In genomic region chr1:135889461-135890185, GRCm38 (mm10) we compare ENCODE assay signal across 29 mouse cellular contexts. TPM values are rescaled to one million over a fixed set of nuclear protein-coding genes. Genes with fewer than 3 reads are reported as not detected.
DNase-seq lines count a peak whose midpoint lies in the region; ATAC-seq and TF ChIP-seq lines count a peak whose summit lies in the region.
"Had no signal": no experiment of that assay in that cellular context is flagged by ENCODE, and none has a peak within 500 bp of the region (broad histone marks: within the 10 kb centered on the region; RNA-seq: fewer than 3 reads in every experiment).

No protein-coding gene starts in this region.

- TF ChIP-seq POLR2A in heart, adult 2 months (IDR thresholded peaks at IDR 0.05; ENCODE audit: insufficient read depth, low read depth, low read length), result no peak

- no peaks in the 10 kb centered on the region for H3K79me2 ChIP-seq in heart, adult 2 months (replicated peaks; ENCODE audit: control insufficient read depth, insufficient read depth, low read length)

- H3K4me1 ChIP-seq in heart, postnatal 0 days (ENCODE audit: control insufficient read depth, insufficient read depth), result no peaks in the 10 kb centered on the region
- no peaks in the 10 kb centered on the region for H3K4me1 ChIP-seq in heart, adult 2 months (ENCODE audit: control insufficient read depth, insufficient read depth, low read length)
- no peaks in the 10 kb centered on the region for H3K4me1 ChIP-seq in midbrain, postnatal 0 days (ENCODE audit: insufficient read depth, low read length)
- H3K4me1 ChIP-seq in midbrain, embryonic 14.5 days (ENCODE audit: control insufficient read depth, insufficient read depth, low read length), result no peaks in the 10 kb centered on the region
- no peaks in the 10 kb centered on the region for H3K4me1 ChIP-seq in stomach, postnatal 0 days (replicated peaks; ENCODE audit: control insufficient read depth, insufficient read depth)
- H3K4me1 ChIP-seq: embryonic facial prominence, embryonic 12.5 days had no signal

- H3K9ac ChIP-seq in heart, postnatal 0 days (replicated peaks; ENCODE audit: low read depth, low read length), result no peak overlapping the region
- H3K9ac ChIP-seq in heart, adult 2 months (ENCODE audit: low read depth, low read length), result no peak overlapping the region
- H3K9ac ChIP-seq in midbrain, postnatal 0 days (replicated peaks; ENCODE audit: low read length, poor library complexity, severe bottlenecking), result no peak overlapping the region
- H3K9ac ChIP-seq in midbrain, embryonic 14.5 days (replicated peaks; ENCODE audit: low read length), result no peak overlapping the region
- H3K9ac ChIP-seq in stomach, postnatal 0 days (ENCODE audit: low read length), result no peak overlapping the region
- H3K9ac ChIP-seq: embryonic facial prominence, embryonic 12.5 days; embryonic facial prominence, embryonic 15.5 days; forebrain, postnatal 0 days; heart, embryonic 13.5 days; hindbrain, embryonic 14.5 days had no signal

- no peak overlapping the region for H3K4me3 ChIP-seq in heart, postnatal 0 days (ENCODE audit: low read depth, low read length)
- H3K4me3 ChIP-seq in heart, adult 2 months, result no peak overlapping the region
- H3K4me3 ChIP-seq in midbrain, postnatal 0 days (ENCODE audit: low read depth, low read length), result no peak overlapping the region
- H3K4me3 ChIP-seq in midbrain, embryonic 14.5 days (replicated peaks; ENCODE audit: low read depth, low read length), result no peak overlapping the region
- no peak overlapping the region for H3K4me3 ChIP-seq in stomach, postnatal 0 days (ENCODE audit: low read depth, low read length)
- H3K4me3 ChIP-seq: embryonic facial prominence, embryonic 12.5 days; embryonic facial prominence, embryonic 15.5 days; gastrocnemius, adult 2 months; heart, embryonic 10.5 days; heart, embryonic 13.5 days; hindbrain, embryonic 10.5 days had no signal

- no peaks in the 10 kb centered on the region for H3K36me3 ChIP-seq in heart, postnatal 0 days (replicated peaks; ENCODE audit: control insufficient read depth, insufficient read depth, low read length)
- no peaks in the 10 kb centered on the region for H3K36me3 ChIP-seq in heart, adult 2 months (ENCODE audit: control insufficient read depth, insufficient read depth, low read length)
- H3K36me3 ChIP-seq in midbrain, postnatal 0 days (ENCODE audit: insufficient read depth, low read length), result no peaks in the 10 kb centered on the region
- H3K36me3 ChIP-seq in midbrain, embryonic 14.5 days (ENCODE audit: control insufficient read depth, insufficient read depth, low read length), result no peaks in the 10 kb centered on the region
- H3K36me3 ChIP-seq in stomach, postnatal 0 days (ENCODE audit: control insufficient read depth, insufficient read depth, low read length), result no peaks in the 10 kb centered on the region
- H3K36me3 ChIP-seq: embryonic facial prominence, embryonic 12.5 days; G1E; heart, embryonic 10.5 days; heart, embryonic 13.5 days; hindbrain, embryonic 10.5 days had no signal

- no peak for TF ChIP-seq EP300 in heart, postnatal 0 days (IDR thresholded peaks at IDR 0.05; ENCODE audit: low read depth)
- no peak for TF ChIP-seq EP300 in heart, adult 2 months (IDR thresholded peaks at IDR 0.05; ENCODE audit: insufficient read depth, low read depth, low read length)
- no peak for TF ChIP-seq EP300 in stomach, postnatal 0 days (optimal IDR thresholded peaks at IDR 0.05)

- no peak overlapping the region for H3K4me2 ChIP-seq in heart, postnatal 0 days (ENCODE audit: low read depth, low read length)
- H3K4me2 ChIP-seq in midbrain, postnatal 0 days (ENCODE audit: low read depth, low read length, poor library complexity, severe bottlenecking), result no peak overlapping the region
- H3K4me2 ChIP-seq in midbrain, embryonic 14.5 days (ENCODE audit: low read length), result no peak overlapping the region
- H3K4me2 ChIP-seq in stomach, postnatal 0 days (replicated peaks; ENCODE audit: low read depth), result no peak overlapping the region
- H3K4me2 ChIP-seq: embryonic facial prominence, embryonic 12.5 days; embryonic facial prominence, embryonic 15.5 days; heart, embryonic 13.5 days; hindbrain, embryonic 14.5 days had no signal

- TF ChIP-seq CTCF in heart, postnatal 0 days (IDR thresholded peaks at IDR 0.05; ENCODE audit: low read depth), result no peak
- TF ChIP-seq CTCF in heart, adult 2 months (IDR thresholded peaks at IDR 0.05), result no peak
- no peak for TF ChIP-seq CTCF in midbrain, postnatal 0 days (IDR thresholded peaks at IDR 0.05)
- TF ChIP-seq CTCF in stomach, postnatal 0 days (IDR thresholded peaks at IDR 0.05; ENCODE audit: low read depth), result no peak

- peaks cover 17% of the 10 kb centered on the region; the same call in 1 of the 2 replicates for H3K27me3 ChIP-seq in heart, postnatal 0 days (ENCODE audit: control insufficient read depth, insufficient read depth, low read length)
- no peaks in the 10 kb centered on the region for H3K27me3 ChIP-seq in heart, adult 2 months (ENCODE audit: control insufficient read depth, insufficient read depth, low read length)
- no peaks in the 10 kb centered on the region for H3K27me3 ChIP-seq in midbrain, postnatal 0 days (ENCODE audit: insufficient read depth, low read length)
- H3K27me3 ChIP-seq in midbrain, embryonic 14.5 days (ENCODE audit: control insufficient read depth, insufficient read depth, low read length), result no peaks in the 10 kb centered on the region
- no peaks in the 10 kb centered on the region for H3K27me3 ChIP-seq in stomach, postnatal 0 days (ENCODE audit: control insufficient read depth, insufficient read depth, low read length)
- H3K27me3 ChIP-seq: embryonic facial prominence, embryonic 12.5 days; embryonic facial prominence, embryonic 15.5 days had no signal

- no peak overlapping the region for H3K27ac ChIP-seq in heart, postnatal 0 days (ENCODE audit: low read depth)
- no peak overlapping the region for H3K27ac ChIP-seq in heart, adult 2 months
- H3K27ac ChIP-seq in midbrain, postnatal 0 days (ENCODE audit: low read depth, low read length), result no peak overlapping the region
- no peak overlapping the region for H3K27ac ChIP-seq in midbrain, embryonic 14.5 days (replicated peaks; ENCODE audit: low read depth, low read length)
- H3K27ac ChIP-seq in stomach, postnatal 0 days (replicated peaks), result no peak overlapping the region
- H3K27ac ChIP-seq: embryonic facial prominence, embryonic 12.5 days; embryonic facial prominence, embryonic 15.5 days; gastrocnemius, adult 2 months; heart, embryonic 10.5 days; heart, embryonic 13.5 days; hindbrain, embryonic 10.5 days; hindbrain, embryonic 14.5 days had no signal

- peak; percentile 63 to 77 for DNase-seq in cerebellum, postnatal 10 days
- no peak for DNase-seq in cerebellum, adult 9-10 months
- no peak for DNase-seq in heart, postnatal 0 days (ENCODE audit: low spot score)
- no peak for DNase-seq in heart, adult 2 months
- DNase-seq in midbrain, postnatal 0 days (ENCODE audit: low spot score), result peak; percentile 17
- DNase-seq in midbrain, embryonic 14.5 days, result no peak
- DNase-seq in stomach, postnatal 0 days (ENCODE audit: low spot score), result no peak
- DNase-seq: adrenal gland, postnatal 10 days; adrenal gland, postnatal 36 days; cerebellum, adult 11 months; cerebellum, adult 2 months; cerebellum, postnatal 25 days; forebrain, postnatal 0 days; gastrocnemius, adult 2 months; gastrocnemius, postnatal 14 days; heart, adult 18-20 months; heart, postnatal 36 days had no signal

- 71% methylated on average over 20 of the region's 20 CpGs for WGBS in heart, postnatal 0 days
- WGBS in heart, adult 2 months, result 77% methylated on average over 20 of the region's 20 CpGs
- 77% methylated on average over 20 of the region's 20 CpGs for WGBS in midbrain, postnatal 0 days
- WGBS in midbrain, embryonic 14.5 days, result 81% methylated on average over 20 of the region's 20 CpGs
- WGBS in stomach, postnatal 0 days, result 79% methylated on average over 20 of the region's 20 CpGs

- peak; percentile 33; the same call in 1 of the 2 replicates for ATAC-seq in heart, postnatal 0 days (ENCODE audit: insufficient read depth, low read depth)
- ATAC-seq in midbrain, postnatal 0 days (ENCODE audit: low FRiP score), result no peak
- ATAC-seq in midbrain, embryonic 14.5 days (ENCODE audit: low FRiP score, low TSS enrichment), result no peak
- ATAC-seq in stomach, postnatal 0 days (ENCODE audit: low FRiP score, low TSS enrichment), result no peak
- ATAC-seq: forebrain, embryonic 14.5 days; forebrain, postnatal 0 days; Patski had no signal

- intact Hi-C loops in heart, adult 2 months (cut with DNase I), result no loop called here

- H3K9me3 ChIP-seq in heart, postnatal 0 days (replicated peaks; ENCODE audit: control insufficient read depth, low read length), result no peaks in the 10 kb centered on the region
- no peaks in the 10 kb centered on the region for H3K9me3 ChIP-seq in midbrain, postnatal 0 days (ENCODE audit: low read length)
- no peaks in the 10 kb centered on the region for H3K9me3 ChIP-seq in midbrain, embryonic 14.5 days (ENCODE audit: control insufficient read depth, low read length)
- H3K9me3 ChIP-seq in stomach, postnatal 0 days (ENCODE audit: control insufficient read depth, low read length), result no peaks in the 10 kb centered on the region
- H3K9me3 ChIP-seq: embryonic facial prominence, embryonic 12.5 days; embryonic facial prominence, embryonic 15.5 days; G1E; heart, embryonic 10.5 days; heart, embryonic 13.5 days; hindbrain, embryonic 10.5 days had no signal

RNA-seq across cellular contexts. Expression of gene Pkp1, which starts 29.4 kb away (rescaled TPM):
- 0.58 TPM in 1 of 2 replicates, not detected in the other for total RNA-seq in heart, postnatal 0 days (2014; rRNA removed; ENCODE audit: low replicate concordance)
- polyA plus RNA-seq in heart, postnatal 0 days (2015; fragmentation: Nextera tagmentation; extraction: Ambion mirVana), result 0.05 TPM in 2 replicates
- not detected for total RNA-seq in heart, adult 2 months (2021)
- polyA plus RNA-seq in heart, adult 2 months (2012; rRNA removed), result 0.03 and 0.16 TPM in 2 replicates
- total RNA-seq in midbrain, postnatal 0 days (2014; rRNA removed), result 0.24 and 2.9 TPM in 2 replicates
- polyA plus RNA-seq in midbrain, postnatal 0 days (2015; fragmentation: Nextera tagmentation; extraction: Ambion mirVana), result 0.09 and 0.16 TPM in 2 replicates
- 0.04 TPM in 1 of 2 replicates, not detected in the other for polyA plus RNA-seq in midbrain, embryonic 14.5 days (2014; fragmentation: Nextera tagmentation; extraction: Ambion mirVana)
- 29.8 and 34.2 TPM in 2 replicates for polyA plus RNA-seq in stomach, postnatal 0 days (2015; fragmentation: Nextera tagmentation; extraction: Ambion mirVana)
- total RNA-seq: adrenal gland, adult 18-20 months; adrenal gland, postnatal 10 days; adrenal gland, postnatal 36 days; common myeloid progenitor, adult 5-6 weeks; gastrocnemius, adult 2 months; gastrocnemius, postnatal 14 days; heart, adult 18-20 months; heart, postnatal 36 days had no signal
- polyA plus RNA-seq: forebrain, embryonic 14.5 days; G1E; hindbrain, embryonic 14.5 days had no signal

RNA-seq across cellular contexts. Expression of gene Tnnt2, which starts 53.5 kb away (rescaled TPM):
- 1,865 and 1,929 TPM in 2 replicates for total RNA-seq in heart, postnatal 0 days (2014; rRNA removed; ENCODE audit: low replicate concordance)
- 13,184 and 14,025 TPM in 2 replicates for polyA plus RNA-seq in heart, postnatal 0 days (2015; fragmentation: Nextera tagmentation; extraction: Ambion mirVana)
- 1,000 to 10,000 TPM; 8,290 to 9,301 TPM for total RNA-seq in heart, adult 2 months (2021)
- polyA plus RNA-seq in heart, adult 2 months (2012; rRNA removed), result 3,392 and 4,661 TPM in 2 replicates
- total RNA-seq in midbrain, postnatal 0 days (2014; rRNA removed), result 0.52 and 1.0 TPM in 2 replicates
- polyA plus RNA-seq in midbrain, postnatal 0 days (2015; fragmentation: Nextera tagmentation; extraction: Ambion mirVana), result 0.51 and 1.3 TPM in 2 replicates
- 0.34 TPM in 1 of 2 replicates, not detected in the other for polyA plus RNA-seq in midbrain, embryonic 14.5 days (2014; fragmentation: Nextera tagmentation; extraction: Ambion mirVana)
- polyA plus RNA-seq in stomach, postnatal 0 days (2015; fragmentation: Nextera tagmentation; extraction: Ambion mirVana), result 36.4 and 39.9 TPM in 2 replicates
- total RNA-seq: common myeloid progenitor, adult 5-6 weeks had no signal
- polyA plus RNA-seq: forebrain, embryonic 11.5 days; G1E had no signal

Comparison
In these comparisons a context has a peak if more than half of its experiments do, and no peak if none do; other contexts are left out.
1. DNase-seq: peak in cerebellum, postnatal 10 days (2 of 2) and midbrain, postnatal 0 days (single experiment); none in cerebellum, adult 9-10 months (single experiment), heart, postnatal 0 days (single experiment), heart, adult 2 months (0 of 2), midbrain, embryonic 14.5 days (single experiment) and stomach, postnatal 0 days (single experiment).
2. RNA of gene Pkp1, which starts 29.4 kb away (polyA plus RNA-seq): 29.8 to 34.2 TPM in stomach, postnatal 0 days; 0.09 to 0.16 TPM in midbrain, postnatal 0 days, 0.03 to 0.16 TPM in heart, adult 2 months, 0.05 TPM in heart, postnatal 0 days and 0.04 TPM in midbrain, embryonic 14.5 days; every median in the first group is over 10 times any median in the second.
3. RNA of gene Tnnt2, which starts 53.5 kb away (polyA plus RNA-seq): 13,184 to 14,025 TPM in heart, postnatal 0 days and 3,392 to 4,661 TPM in heart, adult 2 months; 36.4 to 39.9 TPM in stomach, postnatal 0 days, 0.51 to 1.3 TPM in midbrain, postnatal 0 days and 0.34 TPM in midbrain, embryonic 14.5 days; every median in the first group is over 10 times any median in the second.